Mouse (Mus musculus) forebrain, embryonic 14.5 days (tissue): ENCODE measurements at regions not wholly inside any gene's neighbourhood (a gene's known extent, or its start where the extent isn't known, plus 50 kb on each side); places are given as distances from the start of the nearest gene placed in this dataset.

Experiments
- ATAC-seq: fragments of 200-750 bp; cut with Nextera tagmentation; 2 replicates; pipeline ENCODE4 v1.8.0; 2017; ENCODE audit warnings: mild to moderate bottlenecking, moderate library complexity
- DNase-seq: peaks from one replicate; pipeline ENCODE4 v3.0.0-alpha.2; 2015; ENCODE audit warnings: low spot score
- H3K27ac ChIP-seq: fragments of 300-500 bp; sonication (generic); 2 replicates; pipeline ENCODE4 v1.5.1; 2014; ENCODE audit warnings: low read depth, mild to moderate bottlenecking, control low read depth, low read length, moderate library complexity
- H3K27me3 ChIP-seq: fragments of 300-500 bp; sonication (generic); replicated peaks from 2 replicates; pipeline ENCODE4 v1.6.1; 2014; ENCODE audit warnings: low read length, control low read depth, mixed read lengths; ENCODE audit not compliant: control insufficient read depth, insufficient read depth
- H3K36me3 ChIP-seq: fragments of 300-500 bp; sonication (generic); 2 replicates; pipeline ENCODE4 v1.6.1; 2014; ENCODE audit warnings: low read length, control low read depth; ENCODE audit not compliant: control insufficient read depth, insufficient read depth
- H3K4me1 ChIP-seq: fragments of 300-500 bp; sonication (generic); 2 replicates; pipeline ENCODE4 v1.6.1; 2014; ENCODE audit warnings: antibody characterized with exemption, low read length, control low read depth; ENCODE audit not compliant: control insufficient read depth, insufficient read depth
- H3K4me2 ChIP-seq: fragments of 300-500 bp; sonication (generic); 2 replicates; pipeline ENCODE4 v1.6.1; 2014; ENCODE audit warnings: mild to moderate bottlenecking, control low read depth, low read length
- H3K4me3 ChIP-seq: fragments of 300-500 bp; sonication (generic); 2 replicates; pipeline ENCODE4 v1.5.1; 2014; ENCODE audit warnings: low read depth, low read length, control low read depth
- H3K9ac ChIP-seq: fragments of 300-500 bp; sonication (generic); 2 replicates; pipeline ENCODE4 v1.6.1; 2014; ENCODE audit warnings: mild to moderate bottlenecking, low read length, control low read depth, moderate library complexity
- H3K9me3 ChIP-seq: fragments of 300-500 bp; sonication (generic); replicated peaks from 2 replicates; pipeline ENCODE4 v1.6.1; 2016; ENCODE audit warnings: low read length, control low read depth, mixed read lengths; ENCODE audit not compliant: control insufficient read depth
- WGBS: fragments of 180-500 bp; shearing (Covaris S2); extraction: QIAGEN DNeasy Blood & Tissue Kit; methylation state at CpG from one replicate; pipeline ENCODE4 v1.1.7; 2014; 5-methylcytosine and 5-hydroxymethylcytosine counted together

- H3K9me3 ChIP-seq: no peaks in the 10 kb centered on the region
- H3K27me3 ChIP-seq: no peaks in the 10 kb centered on the region
- no peaks in the 10 kb centered on the region for H3K4me1 ChIP-seq
- H3K27ac ChIP-seq: no peak overlapping the region
- DNase-seq: no peak
- H3K4me3 ChIP-seq: no peak overlapping the region
- H3K9ac ChIP-seq: no peak overlapping the region
- no peak overlapping the region for H3K4me2 ChIP-seq
- 87% methylated on average over 3 of the region's 3 CpGs for WGBS
- ATAC-seq: no peak
- no peaks in the 10 kb centered on the region for H3K36me3 ChIP-seq
These were observed 143.4 kb upstream of the F930015N05Rik start for GRCm38 (mm10) chr11:64579826-64580225.

DNA sequence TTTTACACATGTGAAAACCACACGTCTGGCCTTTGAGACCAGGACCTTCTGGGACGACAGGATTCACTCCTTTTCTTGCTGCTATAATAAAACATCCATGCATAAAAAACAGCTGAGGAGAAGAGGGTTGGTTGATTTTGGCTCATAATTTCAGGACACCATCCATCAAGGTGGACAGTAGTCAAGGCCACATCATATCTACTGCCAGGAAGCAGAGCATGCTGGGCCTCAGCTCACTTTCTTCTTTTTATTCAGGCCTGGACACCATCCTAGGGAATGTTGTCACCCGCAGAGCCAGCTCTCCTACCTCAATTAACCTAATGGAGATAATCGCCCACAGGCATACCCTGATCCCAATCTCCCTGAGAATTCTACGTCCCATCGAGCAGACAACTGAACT is 149.6 kb upstream of the F930015N05Rik start:
- DNase-seq: no peak
- Histone ChIP-seq H3K4me3 (no peak overlapping the region), H3K9ac (no peak overlapping the region), H3K9me3 (no peaks in the 10 kb centered on the region), H3K36me3 (no peaks in the 10 kb centered on the region), H3K27me3 (no peaks in the 10 kb centered on the region), H3K4me1 (no peaks in the 10 kb centered on the region), H3K27ac (no peak overlapping the region), H3K4me2 (no peak overlapping the region)
- 78% methylated on average over 6 of the region's 6 CpGs for WGBS
- no peak for ATAC-seq

- Histone ChIP-seq H3K4me1 (no peaks in the 10 kb centered on the region), H3K36me3 (no peaks in the 10 kb centered on the region), H3K9ac (no peak overlapping the region), H3K4me2 (no peak overlapping the region), H3K4me3 (no peak overlapping the region), H3K9me3 (no peaks in the 10 kb centered on the region), H3K27me3 (no peaks in the 10 kb centered on the region), H3K27ac (no peak overlapping the region)
- DNase-seq: no peak
- 87% methylated on average over 7 of the region's 7 CpGs for WGBS
- ATAC-seq: no peak
These were observed 150.7 kb upstream of the F930015N05Rik start for GRCm38 (mm10) chr11:64587034-64587710.

DNA sequence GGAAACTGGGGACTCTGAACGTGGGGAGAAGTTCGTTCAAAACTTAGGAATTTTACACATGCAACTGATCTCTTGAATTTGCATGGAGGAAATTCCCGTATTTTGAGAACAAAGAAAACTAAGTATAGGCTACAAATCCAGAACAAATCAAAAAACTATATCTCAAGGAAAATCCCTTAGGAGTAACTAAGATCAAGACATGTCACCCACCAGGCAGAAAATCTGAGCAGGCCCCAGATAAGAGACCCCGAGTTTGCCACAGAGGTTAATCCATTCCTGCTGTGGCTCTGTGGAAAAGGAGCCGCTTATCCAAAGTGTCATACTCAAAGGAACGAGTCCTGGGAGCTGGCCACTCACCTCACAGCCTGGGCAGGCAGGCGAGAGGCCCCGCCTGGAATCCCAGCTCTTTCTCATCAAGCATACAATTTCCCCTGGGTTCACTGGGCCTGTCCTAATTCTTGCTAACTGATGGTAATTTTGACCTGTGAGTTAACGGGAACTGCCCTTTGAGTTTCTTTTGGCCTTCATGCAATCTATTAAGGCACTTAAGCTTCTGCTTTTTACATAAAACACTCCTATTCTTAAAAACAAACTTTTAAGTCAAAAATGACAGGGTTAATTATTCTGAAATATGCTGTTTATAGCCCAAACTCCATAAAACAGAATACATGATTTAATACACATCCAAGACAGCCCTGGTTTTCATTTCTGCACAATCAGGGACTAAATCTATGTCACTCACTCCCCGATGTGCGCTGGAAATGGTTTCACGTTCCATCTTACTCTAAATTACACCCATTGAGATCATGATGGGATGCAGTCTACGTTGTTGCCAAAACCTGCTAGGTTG is 151.5 kb upstream of the F930015N05Rik start:
- ATAC-seq (no peak), DNase-seq (no peak)

DNA sequence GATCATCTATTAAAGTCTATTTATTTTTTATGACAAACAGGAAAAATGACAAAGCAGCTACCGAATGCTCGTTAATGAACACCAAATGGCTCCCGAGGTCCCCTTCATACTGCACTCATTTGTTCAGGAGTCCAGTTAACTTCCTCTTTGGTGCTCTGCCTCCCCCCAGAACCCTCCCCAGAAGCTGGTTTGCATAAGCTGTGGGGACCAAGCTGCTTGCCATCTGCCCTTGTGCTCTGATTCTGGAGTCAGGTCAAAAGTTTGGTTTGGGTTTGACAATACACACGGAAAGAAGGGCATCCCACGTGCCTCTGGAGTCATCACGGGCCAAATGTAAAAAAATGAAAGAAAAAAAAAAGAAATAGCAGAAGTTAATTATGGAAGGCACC is 152.1 kb upstream of the F930015N05Rik start:
- DNase-seq: no peak
- Histone ChIP-seq H3K4me2 (no peak overlapping the region), H3K27me3 (no peaks in the 10 kb centered on the region), H3K9me3 (no peaks in the 10 kb centered on the region), H3K36me3 (no peaks in the 10 kb centered on the region), H3K9ac (no peak overlapping the region), H3K4me3 (no peak overlapping the region), H3K4me1 (no peaks in the 10 kb centered on the region), H3K27ac (no peak overlapping the region)
- no peak for ATAC-seq
- WGBS: 68% methylated on average over 6 of the region's 6 CpGs

More for the DNA sequence above, 151.5 kb upstream of the F930015N05Rik start:
- no peaks in the 10 kb centered on the region for H3K36me3 ChIP-seq
- no peaks in the 10 kb centered on the region for H3K27me3 ChIP-seq
- no peaks in the 10 kb centered on the region for H3K9me3 ChIP-seq
- H3K9ac ChIP-seq: no peak overlapping the region
- 47% methylated on average over 13 of the region's 13 CpGs for WGBS
- no peak overlapping the region for H3K4me3 ChIP-seq
- no peak overlapping the region for H3K27ac ChIP-seq
- H3K4me2 ChIP-seq: no peak overlapping the region
- H3K4me1 ChIP-seq: no peaks in the 10 kb centered on the region

- H3K4me1 ChIP-seq: no peaks in the 10 kb centered on the region
- H3K27me3 ChIP-seq: no peaks in the 10 kb centered on the region
- H3K4me2 ChIP-seq: no peak overlapping the region
- H3K9me3 ChIP-seq: no peaks in the 10 kb centered on the region
- no peaks in the 10 kb centered on the region for H3K36me3 ChIP-seq
- no peak for ATAC-seq
- H3K27ac ChIP-seq: no peak overlapping the region
- WGBS: 93% methylated on average over 7 of the region's 7 CpGs
- H3K9ac ChIP-seq: no peak overlapping the region
- DNase-seq: no peak
- H3K4me3 ChIP-seq: no peak overlapping the region
These were observed 152.6 kb upstream of the F930015N05Rik start for GRCm38 (mm10) chr11:64589026-64589425.

- no peak for DNase-seq
- Histone ChIP-seq H3K4me1 (no peaks in the 10 kb centered on the region), H3K27ac (no peak overlapping the region), H3K9ac (no peak overlapping the region), H3K4me2 (no peak overlapping the region), H3K9me3 (no peaks in the 10 kb centered on the region), H3K27me3 (no peaks in the 10 kb centered on the region), H3K36me3 (no peaks in the 10 kb centered on the region), H3K4me3 (no peak overlapping the region)
- ATAC-seq: no peak
- 93% methylated on average over 4 of the region's 4 CpGs for WGBS
These were observed 153.6 kb upstream of the F930015N05Rik start for GRCm38 (mm10) chr11:64590091-64590490.

- Histone ChIP-seq H3K27me3 (no peaks in the 10 kb centered on the region), H3K9ac (no peak overlapping the region)
- WGBS: 84% methylated on average over 2 of the region's 2 CpGs
These were observed 155.8 kb upstream of the F930015N05Rik start for GRCm38 (mm10) chr11:64592253-64592652.

GRCm38 (mm10) chr11:64597305-64597704 is 160.9 kb upstream of the F930015N05Rik start:
- no peak overlapping the region for H3K4me3 ChIP-seq
- no peaks in the 10 kb centered on the region for H3K9me3 ChIP-seq
- no peak overlapping the region for H3K4me2 ChIP-seq
- no peaks in the 10 kb centered on the region for H3K27me3 ChIP-seq
- peaks cover 8% of the 10 kb centered on the region for H3K4me1 ChIP-seq
- ATAC-seq: no peak
- H3K36me3 ChIP-seq: no peaks in the 10 kb centered on the region
- 40% methylated on average over 4 of the region's 4 CpGs for WGBS
- H3K9ac ChIP-seq: no peak overlapping the region
- H3K27ac ChIP-seq: no peak overlapping the region
- peak; percentile 8 for DNase-seq

More at GRCm38 (mm10) chr11:64592253-64592652, 155.8 kb upstream of the F930015N05Rik start:
- H3K9me3 ChIP-seq: no peaks in the 10 kb centered on the region
- H3K4me3 ChIP-seq: no peak overlapping the region
- ATAC-seq: no peak
- no peak for DNase-seq
- no peak overlapping the region for H3K4me2 ChIP-seq
- H3K27ac ChIP-seq: no peak overlapping the region
- H3K36me3 ChIP-seq: no peaks in the 10 kb centered on the region
- H3K4me1 ChIP-seq: no peaks in the 10 kb centered on the region
